Mouse (Mus musculus) heart, adult 9 months (tissue): Measurements from ENCODE around the gene Tgfbr2.

ENCODE experiments used
- DNase-seq, 2 experiments: peaks; one replicate each; pipeline ENCODE4 v3.0.0; 2022; ENCODE audit warnings: low spot score in 2 of 2

Tgfbr2 gene

DNA sequence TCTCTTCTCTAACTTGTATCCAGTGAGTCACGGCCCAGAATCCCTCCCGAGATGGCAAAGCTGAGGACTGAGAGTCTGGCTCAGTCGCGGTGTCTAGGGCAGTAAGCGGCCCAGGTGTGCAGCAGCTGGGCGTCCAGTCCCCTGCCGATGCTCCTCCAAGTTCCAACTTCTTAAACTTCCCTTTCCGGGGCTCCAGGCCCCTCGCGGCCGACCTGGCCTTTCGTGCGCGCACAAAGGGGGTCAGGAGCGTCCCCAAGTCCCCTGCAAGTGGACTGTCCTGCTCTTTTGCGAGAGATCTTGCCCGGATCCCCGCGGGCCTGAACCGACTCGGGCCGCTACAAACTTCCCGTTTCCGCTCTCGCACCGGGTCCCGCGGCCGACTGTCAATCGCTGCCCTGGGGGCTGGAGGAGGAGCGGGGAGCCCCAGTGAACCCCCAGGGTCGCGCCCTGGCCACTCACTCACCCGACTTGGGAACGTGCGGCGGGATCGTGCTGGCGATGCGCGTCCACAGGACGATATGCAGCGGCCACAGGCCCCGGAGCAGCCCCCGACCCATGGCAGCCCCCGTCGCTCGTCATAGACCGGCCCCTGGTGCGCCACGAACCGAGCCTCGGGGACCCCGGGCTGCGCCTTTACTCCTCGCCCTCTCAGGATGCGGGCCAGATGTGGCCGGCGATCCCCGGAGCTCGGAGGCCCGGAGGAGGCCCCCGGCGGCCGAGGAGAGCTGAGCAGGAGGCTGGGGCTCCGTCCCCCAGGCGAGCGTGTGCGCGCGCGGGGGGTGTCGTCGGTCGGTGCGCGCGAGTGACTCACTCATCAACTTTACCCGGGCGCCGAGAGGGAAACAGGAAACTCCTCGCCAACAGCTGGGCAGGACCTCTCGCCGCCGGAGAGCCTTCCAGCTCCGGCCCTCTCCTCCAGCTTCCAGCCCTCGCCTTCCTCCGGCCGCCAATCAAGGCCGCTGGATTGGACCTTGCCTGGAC lies at the start of gene Tgfbr2:
TSS of gene Tgfbr2 (minus strand) at position 880 of the 981 bp plus-strand sequence.
- DNase-seq: peak; percentile 90 to 93

DNA sequence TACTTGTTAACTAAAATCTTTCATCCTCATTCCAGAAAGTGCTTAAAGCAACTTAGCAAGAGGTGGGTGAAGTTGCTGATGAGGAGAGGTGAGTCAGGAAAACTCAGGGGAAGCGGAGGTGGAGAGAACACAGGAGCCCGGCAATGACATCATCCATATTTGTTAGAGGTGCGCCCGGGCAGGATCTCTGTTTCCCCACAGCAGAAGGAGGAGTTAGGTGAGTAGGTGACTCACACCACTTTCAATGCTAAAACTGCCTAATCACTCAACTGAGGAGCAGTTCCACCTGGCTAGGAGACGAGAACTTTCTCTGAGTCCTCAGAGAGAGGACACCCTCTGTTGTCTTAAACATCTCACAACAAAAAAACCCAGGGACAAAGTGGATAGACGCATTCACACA lies 48.2 kb upstream of the Tgfbr2 start:
- DNase-seq: no peak

DNA sequence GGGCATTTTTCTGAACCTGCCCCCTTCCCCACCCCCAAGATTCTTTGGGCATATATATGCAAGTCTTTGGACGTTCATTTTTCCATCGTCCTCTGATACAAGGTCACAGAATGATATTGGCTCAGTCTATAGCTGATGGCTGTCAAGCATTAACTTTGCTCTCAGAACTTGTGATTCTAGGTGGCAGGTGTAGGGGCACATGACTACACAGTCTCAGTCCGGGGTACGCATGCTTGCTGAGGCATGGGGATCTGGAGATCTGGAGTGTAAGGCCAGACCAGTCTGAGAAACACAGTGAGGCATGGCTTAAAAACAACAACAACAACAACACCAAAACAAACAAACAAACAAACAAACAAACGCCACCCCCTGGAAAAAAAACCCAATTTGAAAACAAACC lies 47.5 kb upstream of the Tgfbr2 start:
- DNase-seq: no peak

DNA sequence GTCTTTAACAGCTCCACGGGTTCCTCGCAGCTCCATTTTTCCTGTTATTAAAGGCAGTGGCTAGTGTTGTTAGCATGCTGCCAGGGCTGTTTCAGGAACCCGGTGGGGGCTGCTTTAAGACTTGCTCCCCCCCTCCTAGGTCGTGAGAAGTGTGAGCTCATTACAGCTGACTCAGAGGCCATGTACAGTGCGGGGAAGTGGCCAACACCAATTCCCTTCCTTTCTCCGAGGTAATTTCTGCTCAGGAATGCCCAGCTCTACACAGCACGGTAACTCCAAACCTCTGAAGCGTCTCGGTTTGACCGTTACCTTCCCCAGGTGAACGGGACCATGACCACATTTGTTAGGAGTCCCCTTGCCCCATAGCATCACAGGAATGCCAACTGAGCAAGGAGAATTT lies 46.8 kb upstream of the Tgfbr2 start:
- no peak for DNase-seq

DNA sequence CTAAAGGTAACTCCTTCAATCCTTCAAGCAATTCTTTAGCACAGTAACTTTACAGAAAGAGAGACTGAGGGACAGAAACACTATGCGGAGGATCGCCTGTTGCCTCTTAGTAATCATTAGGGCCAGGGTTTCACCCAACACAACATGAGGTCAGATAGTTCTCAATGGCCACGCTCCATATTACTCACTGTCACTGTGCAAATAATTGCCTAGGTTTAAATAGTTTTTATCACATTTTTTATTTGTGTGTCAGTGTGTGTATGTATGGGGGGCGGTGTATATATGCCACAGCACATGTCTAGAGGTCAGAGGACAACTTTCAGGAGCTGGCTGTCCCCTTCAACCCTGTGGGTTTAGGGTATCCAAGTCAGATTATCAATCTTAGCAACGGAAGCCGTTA lies 46.4 kb upstream of the Tgfbr2 start:
- no peak for DNase-seq

DNA sequence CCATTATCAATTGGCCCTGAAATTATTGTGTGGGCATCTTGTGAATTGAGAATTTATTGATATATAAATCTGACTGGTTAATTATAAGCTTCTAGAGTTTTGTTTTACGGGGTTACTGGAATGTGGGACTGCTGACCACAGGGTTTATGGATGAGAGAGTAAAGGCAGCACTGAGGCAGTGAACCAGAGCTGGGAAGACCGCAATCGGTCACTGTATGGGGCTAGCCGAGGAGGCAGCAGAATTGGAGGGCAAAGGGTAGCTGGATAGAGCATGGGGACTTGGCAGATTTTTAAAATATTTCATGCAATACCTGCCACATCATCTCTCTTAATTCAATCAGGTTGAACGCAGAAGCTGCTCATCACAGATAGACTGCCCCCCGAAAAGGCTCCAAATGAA lies 45.5 kb upstream of the Tgfbr2 start:
- no peak for DNase-seq

DNA sequence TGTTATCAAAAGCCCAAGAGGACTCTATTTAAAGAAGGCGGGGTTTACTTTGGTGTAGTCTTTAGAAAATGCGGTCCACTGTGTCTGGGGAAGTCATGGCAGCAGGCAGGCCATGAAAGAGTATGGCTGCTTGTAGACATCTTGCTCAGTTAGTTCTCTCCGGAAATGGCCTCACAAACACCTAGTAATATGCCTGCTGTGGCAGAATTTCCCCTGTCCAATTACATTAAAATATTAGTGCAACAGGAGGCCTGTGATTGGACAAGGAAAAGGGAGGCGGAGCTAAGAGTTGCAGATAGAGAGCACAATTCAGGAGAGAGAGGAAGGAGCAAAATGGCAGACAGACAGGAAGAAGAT lies 45.0 kb upstream of the Tgfbr2 start:
- DNase-seq: no peak

DNA sequence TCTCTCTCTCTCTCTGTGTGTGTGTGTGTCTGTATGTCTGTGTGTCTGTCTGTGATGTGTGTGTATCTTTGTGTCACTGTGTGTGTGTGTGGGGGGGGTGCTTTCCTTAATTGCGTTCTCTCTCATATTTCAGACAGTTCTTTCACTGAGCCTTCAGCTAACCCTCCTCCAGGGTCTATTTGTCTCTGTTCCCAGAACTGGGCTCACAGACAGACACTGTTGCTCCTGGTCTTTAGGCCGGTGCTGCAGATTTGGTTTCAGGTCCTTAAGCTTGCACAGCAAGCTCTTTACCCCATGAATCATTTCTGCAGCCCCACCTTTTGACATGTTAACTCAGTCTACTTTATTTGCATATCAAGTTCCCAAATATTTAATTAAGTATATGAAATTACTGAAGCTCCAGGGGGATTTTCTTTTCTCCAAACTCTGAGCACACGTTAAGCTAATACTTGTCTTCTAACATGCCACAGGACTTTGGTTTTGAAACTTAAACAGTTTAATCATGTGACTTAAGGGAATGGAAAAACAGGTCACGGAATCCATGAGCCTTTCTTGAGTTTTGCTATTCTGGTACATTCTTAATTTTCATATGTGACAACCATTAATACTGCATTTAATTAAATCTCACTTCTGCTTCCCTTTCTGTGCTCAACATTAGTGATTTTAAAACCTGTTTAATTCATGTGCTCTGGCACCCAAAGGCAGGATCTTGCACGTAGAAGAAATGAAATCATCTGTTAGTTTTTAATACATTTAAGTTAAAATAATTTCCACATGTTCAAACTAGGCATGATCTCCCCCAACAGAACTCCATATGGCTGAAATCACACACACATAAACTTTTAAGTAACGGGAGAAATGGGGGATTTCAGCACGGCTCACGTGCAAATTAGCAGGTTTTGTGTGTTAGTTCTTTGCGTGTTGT lies 44.3 kb upstream of the Tgfbr2 start:
- no peak for DNase-seq

DNA sequence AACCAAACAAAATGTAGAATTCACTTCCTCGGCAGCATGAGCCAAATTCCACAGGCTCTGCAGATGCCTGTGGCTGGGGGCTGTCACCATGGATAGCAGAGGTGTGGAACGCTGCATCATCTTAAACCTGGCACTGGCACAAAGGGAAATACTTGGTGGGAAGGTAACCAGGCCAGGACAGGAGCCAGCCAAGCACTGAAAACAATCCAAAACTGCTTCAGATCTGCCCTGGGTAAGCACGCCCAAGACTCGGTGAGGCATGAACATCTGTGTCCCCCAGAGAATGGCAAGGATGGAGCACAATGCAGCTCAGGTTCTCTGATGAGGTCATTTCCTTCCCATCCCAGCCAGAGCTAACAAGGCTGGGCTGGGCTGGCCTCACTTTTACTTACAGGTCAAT lies 43.6 kb upstream of the Tgfbr2 start:
- DNase-seq: peak; percentile 69 to 78

DNA sequence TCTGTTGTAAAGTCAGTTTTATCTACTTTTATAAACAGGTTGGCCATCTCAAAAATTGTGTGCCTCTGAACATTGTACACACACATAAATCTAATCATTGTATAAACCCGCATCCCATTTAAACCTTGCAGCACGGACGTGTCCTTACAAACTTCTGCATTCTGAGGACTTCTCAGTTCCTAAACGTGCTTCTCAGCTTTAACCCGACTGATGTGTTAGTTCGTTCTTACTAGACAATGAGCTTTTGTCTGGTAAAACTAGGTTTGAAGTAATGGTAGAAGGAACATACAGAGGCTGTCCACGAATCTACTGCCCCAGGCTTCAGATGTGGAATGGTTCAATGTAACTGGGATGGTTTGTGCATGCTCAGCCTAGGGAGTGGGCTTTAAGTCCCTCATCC lies 41.9 kb upstream of the Tgfbr2 start:
- DNase-seq: no peak

DNA sequence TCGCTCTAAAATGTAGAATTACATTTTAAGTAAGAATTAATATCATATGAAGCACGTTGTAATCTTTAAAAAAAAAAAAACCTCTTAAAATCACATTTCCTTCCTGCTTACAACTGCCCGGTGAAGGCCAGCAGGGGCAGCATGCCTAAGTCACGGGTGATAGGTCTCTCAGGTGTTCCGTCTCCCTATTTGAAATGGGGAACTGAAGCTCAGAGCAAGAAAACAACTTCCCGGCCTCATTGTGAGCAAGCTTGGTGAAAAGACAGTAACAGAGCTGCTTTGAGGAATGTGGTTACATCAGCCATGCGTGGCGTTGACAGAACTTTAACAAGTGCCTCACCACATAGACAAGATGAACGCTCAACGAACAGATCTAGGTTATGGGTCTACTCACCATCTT lies 41.5 kb upstream of the Tgfbr2 start:
- no peak for DNase-seq

DNA sequence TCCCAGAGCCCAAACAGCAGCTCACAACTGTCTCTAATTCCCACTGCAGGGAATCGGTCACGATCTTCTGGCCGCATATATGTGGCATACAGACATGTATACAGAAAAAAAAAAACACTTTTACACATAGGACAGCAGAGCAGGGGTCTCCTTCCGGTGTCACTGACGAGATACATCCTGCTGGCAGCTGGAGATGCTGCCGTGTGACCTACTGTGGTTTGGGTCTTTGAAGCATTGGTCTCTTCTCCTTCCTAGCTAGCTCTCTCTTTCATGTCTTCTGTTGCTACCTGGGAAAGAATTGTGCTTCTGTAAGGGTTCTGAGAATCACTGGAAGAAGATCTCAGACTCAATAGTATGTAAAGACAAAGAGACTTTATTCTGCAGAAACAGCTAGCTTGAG lies 39.1 kb upstream of the Tgfbr2 start:
- DNase-seq: no peak

DNA sequence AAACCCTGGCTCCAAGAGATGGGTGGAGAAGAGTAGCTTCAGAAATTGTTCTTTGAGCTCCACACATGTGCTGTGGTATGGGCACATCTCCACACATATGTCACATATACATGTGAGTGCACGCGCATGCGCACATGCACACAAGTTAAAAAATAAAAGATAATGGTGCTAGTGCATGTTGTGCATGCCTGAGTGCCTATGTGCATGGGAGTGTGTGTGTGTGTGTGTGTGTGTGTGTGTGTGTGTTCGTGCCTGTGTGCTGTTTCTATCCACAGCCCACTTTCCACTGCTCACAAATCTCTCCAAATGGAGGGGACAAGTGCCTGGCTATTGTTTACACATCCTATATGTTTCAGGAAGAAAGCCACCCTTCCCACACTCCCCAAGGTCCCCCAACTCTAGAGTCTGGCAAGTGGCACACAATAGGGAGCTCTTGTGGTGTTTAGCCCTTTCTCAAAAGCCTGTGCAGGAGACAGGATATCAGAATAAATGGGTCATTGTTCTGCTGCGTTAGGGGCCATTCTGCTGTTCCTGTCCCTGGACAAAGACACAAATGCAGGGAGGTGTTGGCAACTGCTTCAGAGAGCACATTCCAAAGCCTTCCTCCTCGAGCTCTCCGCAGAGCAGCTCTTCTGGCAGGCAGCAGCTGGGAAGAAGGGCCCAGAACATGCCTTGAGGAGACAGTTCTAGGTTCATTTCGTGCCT lies 37.9 kb upstream of the Tgfbr2 start:
- peak; percentile 30 to 51 for DNase-seq

DNA sequence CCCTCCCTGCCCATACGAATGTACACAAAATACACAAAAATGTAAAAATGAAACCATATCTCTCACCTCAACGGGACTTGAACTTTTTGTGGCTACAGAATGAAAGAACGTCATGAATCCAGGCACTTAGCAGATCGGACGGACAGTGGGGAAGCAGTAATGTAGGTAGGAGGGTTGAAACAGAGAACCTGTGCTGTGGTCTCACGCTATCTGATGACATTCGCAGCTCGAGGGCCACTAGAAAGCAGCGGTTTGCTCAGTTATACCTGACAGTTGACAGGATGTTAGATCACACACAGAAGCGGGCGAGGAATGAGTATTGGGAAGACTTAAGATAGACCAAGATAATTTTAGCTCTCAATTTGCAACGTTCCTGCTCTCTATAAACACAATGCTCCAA lies 36.9 kb upstream of the Tgfbr2 start:
- DNase-seq: no peak

DNA sequence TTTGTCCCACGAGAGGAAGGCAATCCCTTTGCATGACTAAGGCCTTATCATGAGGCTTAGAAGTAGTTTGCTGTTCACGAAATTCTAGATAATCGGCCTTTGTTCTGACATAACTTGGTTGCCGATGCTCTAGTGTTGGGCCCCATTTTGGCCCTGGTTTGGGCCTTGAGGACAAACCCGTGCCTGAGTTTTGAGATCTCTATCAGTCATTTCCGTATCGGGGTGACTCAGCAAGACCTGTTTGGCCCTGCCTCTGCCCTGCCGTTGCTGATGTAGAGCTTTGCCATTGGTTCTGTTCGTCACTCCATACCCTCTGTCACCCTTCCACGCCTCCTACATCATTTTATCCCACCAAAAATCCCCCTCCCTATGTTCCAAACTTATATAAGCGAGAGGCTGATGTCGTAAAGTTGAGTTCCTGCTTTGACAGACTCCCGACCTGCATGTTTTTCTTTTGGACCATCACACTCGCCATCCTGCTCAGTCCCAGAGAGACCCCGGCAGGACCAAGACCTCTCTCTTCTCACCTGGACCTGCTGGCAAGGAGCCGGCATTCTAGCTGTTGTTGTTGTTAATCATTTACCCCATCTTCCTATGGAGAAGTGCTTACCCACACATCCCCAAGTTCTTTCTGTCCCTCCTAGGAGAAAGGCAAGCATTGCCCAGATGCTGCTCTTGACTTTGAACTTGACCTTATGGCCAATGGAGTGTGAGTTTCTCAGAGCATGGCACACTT lies 33.2 kb upstream of the Tgfbr2 start:
- no peak for DNase-seq

DNA sequence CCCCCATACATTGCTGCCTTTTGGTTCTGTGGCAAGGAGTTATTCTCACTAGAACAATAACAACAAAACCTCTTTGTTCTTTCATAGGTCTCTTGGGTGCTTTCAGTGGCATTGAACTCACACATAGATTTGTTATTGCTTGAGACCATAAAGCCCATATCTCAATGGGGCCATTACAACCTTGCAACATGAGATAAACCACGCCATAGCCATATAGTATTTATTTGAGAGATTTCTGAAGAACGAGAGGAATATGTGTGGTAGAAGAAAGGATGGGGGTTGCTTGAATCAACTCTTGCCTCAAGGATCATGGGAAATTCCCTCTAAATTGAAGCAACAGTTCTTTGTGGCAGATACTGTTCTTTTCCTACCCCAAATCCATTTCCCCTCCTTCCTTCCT lies 31.7 kb upstream of the Tgfbr2 start:
- no peak for DNase-seq

DNA sequence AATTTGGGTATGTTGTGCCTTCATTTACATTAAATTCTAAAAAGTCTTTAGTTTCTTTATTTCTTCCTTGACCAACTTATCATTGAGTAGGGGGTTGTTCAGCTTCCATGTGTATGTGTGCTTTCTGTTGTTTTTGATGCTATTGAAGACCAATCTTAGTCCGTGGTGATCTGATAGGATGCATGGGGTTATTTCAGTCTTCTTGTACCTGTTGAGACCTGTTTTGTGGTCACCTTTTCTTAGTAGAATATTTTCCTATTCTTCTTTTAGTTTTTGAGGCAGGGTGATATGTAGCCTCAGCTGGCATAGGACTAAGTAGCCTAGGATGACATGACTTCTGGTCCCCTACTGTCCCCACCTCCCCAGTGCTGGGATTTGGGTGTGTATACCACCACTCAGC lies 28.5 kb upstream of the Tgfbr2 start:
- no peak for DNase-seq

DNA sequence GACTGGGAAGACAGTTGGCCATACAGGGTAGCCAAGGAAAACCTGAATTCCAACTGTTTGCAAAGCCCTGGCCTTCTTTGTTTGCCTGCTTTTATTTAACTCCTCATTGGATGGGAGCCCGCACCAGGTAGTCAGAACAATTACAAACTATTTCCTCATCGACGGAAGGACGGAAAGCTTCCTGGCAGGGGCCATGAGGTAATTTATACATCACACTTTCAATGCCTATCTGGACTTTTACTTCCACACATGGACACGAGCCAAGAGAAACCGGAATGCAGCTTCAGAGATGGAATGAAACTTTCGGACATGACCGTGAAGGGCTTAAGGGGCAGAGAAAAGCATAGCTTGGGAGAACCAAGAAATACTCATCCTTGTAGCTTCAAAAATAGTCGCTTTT lies 24.0 kb upstream of the Tgfbr2 start:
- no peak for DNase-seq

DNA sequence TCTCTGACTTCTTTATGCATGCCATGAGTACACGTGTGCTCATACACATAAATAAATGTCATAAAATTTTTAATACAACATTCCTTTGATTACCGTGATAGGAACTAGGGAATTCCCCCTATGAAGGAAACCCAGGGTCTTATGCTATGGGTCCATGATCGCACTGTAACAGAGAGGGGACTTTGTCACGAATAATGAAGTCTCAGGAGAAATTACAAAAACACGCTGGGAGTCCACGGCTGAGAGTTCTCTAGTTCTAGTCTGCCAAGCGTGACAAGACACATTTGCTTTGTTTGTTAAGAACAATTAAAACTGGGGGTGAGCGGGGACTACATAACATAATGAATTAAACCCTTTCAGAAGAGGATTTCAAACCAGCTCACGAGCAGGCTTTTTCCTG lies 23.3 kb upstream of the Tgfbr2 start:
- no peak for DNase-seq

DNA sequence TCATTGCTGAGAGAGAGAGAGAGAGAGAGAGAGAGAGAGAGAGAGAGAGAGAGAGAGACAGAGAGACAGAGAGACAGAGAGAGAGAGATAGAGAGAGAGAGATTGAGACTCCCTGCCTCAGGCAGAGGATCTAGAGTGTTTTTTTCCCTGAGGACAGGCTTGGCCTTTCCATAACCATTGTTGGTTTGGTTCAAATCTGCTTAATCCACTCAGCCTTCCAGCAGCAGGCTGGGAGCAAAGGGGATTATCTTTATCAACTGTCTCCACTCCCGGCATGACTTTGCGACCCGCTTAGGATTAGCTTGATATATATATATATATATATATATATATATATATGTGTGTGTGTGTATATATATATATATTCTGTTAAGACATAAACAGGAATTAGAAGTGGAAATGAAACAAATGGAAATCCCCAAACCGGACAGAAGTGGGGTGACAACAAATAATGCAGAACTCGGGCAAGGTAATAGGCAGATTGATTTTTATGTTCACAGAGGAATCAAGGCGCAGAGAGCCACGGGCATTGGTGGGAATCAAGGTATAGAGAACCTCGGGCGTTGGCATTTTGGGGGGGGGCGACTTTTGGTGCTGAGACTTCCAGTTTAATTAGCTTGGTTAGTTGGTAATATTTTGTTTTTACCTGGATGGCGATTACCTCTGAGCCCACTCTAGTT lies 22.5 kb upstream of the Tgfbr2 start:
- DNase-seq: no peak
